Mouse (Mus musculus) lung, postnatal 4 days (tissue): ENCODE results near the gene Myef2.

ENCODE experiments used
- DNase-seq, 2 experiments: peaks; one replicate each; pipeline ENCODE4 v3.0.0; 2021

Myef2 gene

GRCm38 (mm10) chr2:125067373-125067772 is 56.1 kb downstream of the Myef2 start:
- DNase-seq, result no peak

GRCm38 (mm10) chr2:125062944-125063343 is 60.5 kb downstream of the Myef2 start:
- no peak for DNase-seq

- DNase-seq, result no peak
Measured at GRCm38 (mm10) chr2:125061451-125061850, 62.0 kb downstream of the Myef2 start.

GRCm38 (mm10) chr2:125057250-125057815 is 66.1 kb downstream of the Myef2 start:
- peak in 1 of 2 experiments; percentile 10 for DNase-seq

GRCm38 (mm10) chr2:125055316-125055903 is 68.1 kb downstream of the Myef2 start:
- DNase-seq, result no peak
